In the genomic region with DNA sequence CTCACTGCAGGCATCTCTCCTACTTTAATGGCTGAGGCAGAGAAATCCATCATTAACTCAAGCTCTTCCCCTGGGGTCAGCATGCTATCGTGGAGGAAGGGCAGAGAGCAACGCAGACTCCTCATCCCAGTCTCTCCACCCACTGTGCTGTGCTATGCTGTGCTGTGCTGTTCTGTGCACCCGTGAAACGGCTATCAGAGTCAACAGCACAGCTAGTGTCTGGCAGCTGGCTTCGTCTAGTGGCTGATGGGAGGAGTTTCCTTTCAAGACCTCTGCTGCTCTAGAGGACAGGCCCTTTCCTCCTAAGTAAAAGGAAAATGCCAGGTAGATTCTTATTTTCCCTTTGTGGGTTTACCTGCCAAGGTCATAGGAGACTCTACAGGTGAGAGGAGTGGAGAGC, we compare ENCODE assay signal across 8 mouse cellular contexts. TPM values are rescaled to one million over a fixed set of nuclear protein-coding genes. Genes with fewer than 3 reads are reported as not detected.
DNase-seq lines count a peak whose midpoint lies in the region; ATAC-seq and TF ChIP-seq lines count a peak whose summit lies in the region.

No protein-coding gene starts in this region.

- WGBS in midbrain, embryonic 10.5 days, result 67% methylated on average over 5 of the region's 5 CpGs
- 34% methylated on average over 5 of the region's 5 CpGs for WGBS in midbrain, embryonic 16.5 days
- 19% methylated on average over 5 of the region's 5 CpGs for WGBS in heart, postnatal 0 days
- WGBS in liver, embryonic 11.5 days, result 14% methylated on average over 5 of the region's 5 CpGs

- no peaks in the 10 kb centered on the region for H3K27me3 ChIP-seq in midbrain, embryonic 10.5 days (ENCODE audit: low read depth, poor library complexity, severe bottlenecking)
- H3K27me3 ChIP-seq in midbrain, embryonic 16.5 days (ENCODE audit: control insufficient read depth, insufficient read depth, low read depth, low read length), result no peaks in the 10 kb centered on the region
- no peaks in the 10 kb centered on the region for H3K27me3 ChIP-seq in heart, postnatal 0 days (ENCODE audit: control insufficient read depth, insufficient read depth, low read length)
- no peaks in the 10 kb centered on the region for H3K27me3 ChIP-seq in liver, embryonic 11.5 days (replicated peaks; ENCODE audit: control insufficient read depth, insufficient read depth, low read length)

- DNase-seq in midbrain, embryonic 10.5 days (ENCODE audit: low spot score), result no peak
- peak; percentile 39 for DNase-seq in heart, postnatal 0 days (ENCODE audit: low spot score)
- DNase-seq in liver, embryonic 11.5 days (ENCODE audit: low spot score), result no peak
- peak; percentile 51 for DNase-seq in thymus, postnatal 4 days
- DNase-seq in spleen, postnatal 10 days (ENCODE audit: low spot score in 2 of 2), result no peak
- no peak for DNase-seq in spleen, postnatal 14 days (ENCODE audit: low spot score in 2 of 2)
- DNase-seq in right cerebral cortex, adult 2 months (ENCODE audit: low spot score in 2 of 2), result no peak

- no peak overlapping the region for H3K4me3 ChIP-seq in midbrain, embryonic 10.5 days
- no peak overlapping the region for H3K4me3 ChIP-seq in midbrain, embryonic 16.5 days (ENCODE audit: low read depth, low read length)
- H3K4me3 ChIP-seq in heart, postnatal 0 days (ENCODE audit: low read depth, low read length), result no peak overlapping the region
- H3K4me3 ChIP-seq in liver, embryonic 11.5 days (ENCODE audit: low read depth, low read length), result no peak overlapping the region

- 0 out of 2 replicates have a peak overlapping the region, but pooled peaks have one; percentile 20 for H3K27ac ChIP-seq in midbrain, embryonic 10.5 days (replicated peaks)
- H3K27ac ChIP-seq in midbrain, embryonic 16.5 days (ENCODE audit: low read length), result no peak overlapping the region
- H3K27ac ChIP-seq in heart, postnatal 0 days (ENCODE audit: low read depth), result peak overlapping the region; percentile 76
- H3K27ac ChIP-seq in liver, embryonic 11.5 days (ENCODE audit: low read depth, low read length), result no peak overlapping the region

- no peaks in the 10 kb centered on the region for H3K9me3 ChIP-seq in midbrain, embryonic 10.5 days (replicated peaks)
- no peaks in the 10 kb centered on the region for H3K9me3 ChIP-seq in midbrain, embryonic 16.5 days (replicated peaks; ENCODE audit: control insufficient read depth, low read length, poor library complexity, severe bottlenecking)
- H3K9me3 ChIP-seq in heart, postnatal 0 days (replicated peaks; ENCODE audit: control insufficient read depth, low read length), result no peaks in the 10 kb centered on the region
- no peaks in the 10 kb centered on the region for H3K9me3 ChIP-seq in liver, embryonic 11.5 days (ENCODE audit: control insufficient read depth, low read length)

- H3K9ac ChIP-seq in midbrain, embryonic 16.5 days (ENCODE audit: low read depth, low read length), result no peak overlapping the region
- no peak overlapping the region for H3K9ac ChIP-seq in heart, postnatal 0 days (replicated peaks; ENCODE audit: low read depth, low read length)
- H3K9ac ChIP-seq in liver, embryonic 11.5 days (ENCODE audit: low read depth, low read length), result no peak overlapping the region

- H3K4me1 ChIP-seq in midbrain, embryonic 10.5 days, result peaks cover 21% of the 10 kb centered on the region
- peaks cover 3% of the 10 kb centered on the region; the same call in 1 of the 2 replicates for H3K4me1 ChIP-seq in midbrain, embryonic 16.5 days (ENCODE audit: control insufficient read depth, insufficient read depth, low read length)
- H3K4me1 ChIP-seq in heart, postnatal 0 days (ENCODE audit: control insufficient read depth, insufficient read depth), result peaks cover 49% of the 10 kb centered on the region
- peaks cover 58% of the 10 kb centered on the region for H3K4me1 ChIP-seq in liver, embryonic 11.5 days (replicated peaks; ENCODE audit: control insufficient read depth, insufficient read depth, low read length)

- no peak overlapping the region for H3K4me2 ChIP-seq in midbrain, embryonic 16.5 days (ENCODE audit: low read length)
- H3K4me2 ChIP-seq in heart, postnatal 0 days (ENCODE audit: low read depth, low read length), result peak overlapping the region; percentile 38
- peak overlapping the region; percentile 16; the same call in 1 of the 2 replicates for H3K4me2 ChIP-seq in liver, embryonic 11.5 days

- ATAC-seq in midbrain, embryonic 16.5 days, result no peak
- peak; percentile 35; the same call in 1 of the 2 replicates for ATAC-seq in heart, postnatal 0 days (ENCODE audit: insufficient read depth, low read depth)
- peak; percentile 68 for ATAC-seq in liver, embryonic 11.5 days (replicated peaks; ENCODE audit: low FRiP score)

- no peak for TF ChIP-seq CTCF in heart, postnatal 0 days (IDR thresholded peaks at IDR 0.05; ENCODE audit: low read depth)

- peaks cover 15% of the 10 kb centered on the region for H3K36me3 ChIP-seq in midbrain, embryonic 10.5 days
- no peaks in the 10 kb centered on the region for H3K36me3 ChIP-seq in midbrain, embryonic 16.5 days (ENCODE audit: control insufficient read depth, insufficient read depth, low read length)
- no peaks in the 10 kb centered on the region for H3K36me3 ChIP-seq in heart, postnatal 0 days (replicated peaks; ENCODE audit: control insufficient read depth, insufficient read depth, low read length)
- H3K36me3 ChIP-seq in liver, embryonic 11.5 days (ENCODE audit: control insufficient read depth, insufficient read depth, low read length), result no peaks in the 10 kb centered on the region

- no peak for TF ChIP-seq EP300 in heart, postnatal 0 days (IDR thresholded peaks at IDR 0.05; ENCODE audit: low read depth)

RNA-seq across cellular contexts. Expression of a gene that starts 38.6 kb away (rescaled TPM):
- polyA plus RNA-seq in midbrain, embryonic 10.5 days (2016; fragmentation: Nextera tagmentation; extraction: Ambion mirVana), result 5.9 and 6.8 TPM in 2 replicates
- 4.8 and 6.1 TPM in 2 replicates for polyA plus RNA-seq in midbrain, embryonic 16.5 days (2015; fragmentation: Nextera tagmentation; extraction: Ambion mirVana)
- 7.5 and 8.2 TPM in 2 replicates for total RNA-seq in heart, postnatal 0 days (2014; rRNA removed; ENCODE audit: low replicate concordance)
- polyA plus RNA-seq in heart, postnatal 0 days (2015; fragmentation: Nextera tagmentation; extraction: Ambion mirVana), result 3.2 TPM in 2 replicates
- polyA plus RNA-seq in liver, embryonic 11.5 days (2014; fragmentation: Nextera tagmentation; extraction: Ambion mirVana), result 4.8 and 5.0 TPM in 2 replicates

Comparison
In these comparisons a context has a peak if more than half of its experiments do, and no peak if none do; other contexts are left out.
1. H3K27ac ChIP-seq: peak in midbrain, embryonic 10.5 days (single experiment) and heart, postnatal 0 days (single experiment); none in midbrain, embryonic 16.5 days (single experiment) and liver, embryonic 11.5 days (single experiment).
2. DNase-seq: peak in heart, postnatal 0 days (single experiment) and thymus, postnatal 4 days (single experiment); none in midbrain, embryonic 10.5 days (single experiment), liver, embryonic 11.5 days (single experiment), spleen, postnatal 10 days (0 of 2), spleen, postnatal 14 days (0 of 2) and right cerebral cortex, adult 2 months (0 of 2).